Comparison of ENCODE assay signal across 17 mouse cellular contexts in genomic region chr17:68629631-68630426, GRCm38 (mm10).
"Had no signal": no experiment of that assay in that cellular context is flagged by ENCODE, and none has a peak within 500 bp of the region (broad histone marks: within the 10 kb centered on the region; RNA-seq: fewer than 3 reads in every experiment).

No protein-coding gene starts in this region.

- DNase-seq: kidney, adult 2 months; kidney, postnatal 25 days; layer of hippocampus, adult 9-11 months; liver, embryonic 13.5 days; lung, adult 2 months; lung, postnatal 14 days; lung, postnatal 4 days; midbrain, embryonic 14.5 days; right cerebral cortex, adult 18-20 months; right cerebral cortex, postnatal 14 days; spleen, adult 18-20 months; thymus, postnatal 25 days had no signal

- H3K9me3 ChIP-seq: limb, embryonic 12.5 days; liver, embryonic 13.5 days; stomach, embryonic 15.5 days had no signal

- H3K4me2 ChIP-seq: limb, embryonic 12.5 days; liver, embryonic 13.5 days; midbrain, embryonic 11.5 days; stomach, embryonic 15.5 days had no signal

- H3K27ac ChIP-seq: kidney, postnatal 0 days; layer of hippocampus, adult 2 months; limb, embryonic 12.5 days; liver, embryonic 13.5 days; stomach, embryonic 15.5 days had no signal

- H3K9ac ChIP-seq: limb, embryonic 12.5 days; liver, embryonic 13.5 days; stomach, embryonic 15.5 days had no signal

- H3K4me1 ChIP-seq: limb, embryonic 12.5 days; liver, embryonic 13.5 days; stomach, embryonic 15.5 days had no signal

- H3K4me3 ChIP-seq: layer of hippocampus, adult 2 months; limb, embryonic 12.5 days; liver, embryonic 13.5 days; stomach, embryonic 15.5 days had no signal

- H3K36me3 ChIP-seq: limb, embryonic 12.5 days; liver, embryonic 13.5 days; stomach, embryonic 15.5 days had no signal

- H3K27me3 ChIP-seq: limb, embryonic 12.5 days; liver, embryonic 13.5 days; stomach, embryonic 15.5 days had no signal
